Mouse (Mus musculus) 3T3-L1 (cell line): ENCODE results near the gene Prim2.

ENCODE experiments used
- DNase-seq: peaks from one replicate; pipeline ENCODE4 v3.0.0-alpha.2; 2015; ENCODE audit warnings: low read depth, low spot score

Prim2 gene

GRCm38 (mm10) chr1:33488372-33488771 lies 181.2 kb downstream of the Prim2 start:
- no peak for DNase-seq

- no peak for DNase-seq
These were observed 185.8 kb downstream of the Prim2 start for GRCm38 (mm10) chr1:33483746-33484145.

GRCm38 (mm10) chr1:33480382-33480781 lies 189.2 kb downstream of the Prim2 start:
- DNase-seq = no peak

GRCm38 (mm10) chr1:33471069-33471468 lies 198.5 kb downstream of the Prim2 start:
- no peak for DNase-seq

- DNase-seq = no peak
These were observed 199.4 kb downstream of the Prim2 start for GRCm38 (mm10) chr1:33470222-33470621.

GRCm38 (mm10) chr1:33464234-33464633 lies 205.4 kb downstream of the Prim2 start:
- no peak for DNase-seq

- peak; percentile 56 for DNase-seq
These were observed 208.9 kb downstream of the Prim2 start for GRCm38 (mm10) chr1:33460703-33461102.

- DNase-seq = peak; percentile 26
These were observed 209.3 kb downstream of the Prim2 start for GRCm38 (mm10) chr1:33460262-33460661.

GRCm38 (mm10) chr1:33458950-33459349 lies 210.6 kb downstream of the Prim2 start:
- DNase-seq = no peak

DNA sequence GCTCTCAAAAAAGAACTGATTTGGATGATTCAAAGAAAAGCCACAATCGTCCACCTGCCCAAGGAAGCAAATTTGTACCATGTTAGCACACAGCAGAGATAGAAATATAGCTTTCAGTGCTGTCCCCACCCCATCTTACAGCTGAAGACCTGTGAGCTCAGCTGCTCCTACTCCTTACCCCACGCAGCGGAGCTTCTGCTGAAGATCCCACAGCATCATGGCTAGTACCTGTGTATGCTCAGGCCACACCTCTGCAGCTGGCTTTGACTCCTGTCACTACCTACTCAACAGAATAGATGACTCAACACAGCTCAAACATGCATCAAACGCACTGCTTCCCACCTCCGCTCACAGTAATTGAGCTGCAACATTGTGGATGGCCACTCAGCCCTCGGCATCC lies 215.3 kb downstream of the Prim2 start:
- DNase-seq = no peak

DNA sequence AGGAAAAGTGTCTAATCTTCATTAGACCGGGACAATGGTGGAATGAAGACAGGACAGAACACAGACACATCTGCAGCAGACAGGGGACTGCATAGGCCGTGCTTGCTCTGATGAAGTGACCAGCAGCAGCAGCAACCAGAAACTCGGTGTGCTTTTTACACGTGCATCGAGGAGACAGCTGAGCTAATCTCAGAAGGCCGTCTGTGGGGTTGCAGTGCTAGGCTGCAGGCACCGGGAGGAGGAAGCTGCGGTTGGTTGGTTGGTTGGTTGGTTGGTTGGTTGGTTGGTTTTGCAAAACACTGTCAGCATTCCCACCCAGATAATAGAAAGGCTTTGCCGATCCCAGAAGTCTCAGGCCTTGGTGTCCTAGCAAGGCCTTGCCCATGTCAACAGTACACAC lies 216.3 kb downstream of the Prim2 start:
- no peak for DNase-seq

DNA sequence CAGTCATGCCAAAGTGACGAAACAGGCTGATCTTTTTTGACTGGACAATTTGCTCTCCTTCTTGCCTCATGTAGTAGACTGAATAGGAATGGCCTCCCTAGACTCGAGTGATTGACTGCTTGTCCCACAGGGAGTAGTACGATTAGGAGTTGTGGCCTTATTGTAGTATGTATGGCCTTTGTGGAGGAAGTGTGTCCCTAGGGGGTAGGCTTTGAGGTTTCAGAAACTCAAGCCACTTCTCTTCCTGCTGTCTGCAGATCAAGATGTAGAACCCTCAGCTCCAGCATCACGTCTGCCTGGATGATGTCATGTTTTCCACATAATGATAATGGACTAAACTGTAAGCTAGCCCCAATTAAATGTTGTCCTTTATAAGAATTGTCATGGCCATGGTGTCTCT lies 222.4 kb downstream of the Prim2 start:
- DNase-seq = no peak

GRCm38 (mm10) chr1:33436167-33436566 lies 233.4 kb downstream of the Prim2 start:
- DNase-seq = no peak
